Mouse (Mus musculus): ENCODE results near the gene Rras.

GRCm38 (mm10) chr7:45017242-45018061 lies at the start of gene Rras:
- TF ChIP-seq CTCF (IDR thresholded peaks at IDR 0.05; ENCODE audit: low read depth, low read length) (no peak), POLR2AphosphoS5 (IDR thresholded peaks at IDR 0.05; ENCODE audit: insufficient replicate concordance, low read depth, low read length) (no peak), TAL1 (conservative IDR thresholded peaks at IDR 0.05; ENCODE audit: low read depth, low read length) (no peak)
